Mouse (Mus musculus) left cerebral cortex, adult 2 months (tissue): ENCODE data around the gene Dnajb13. TPM values are rescaled to one million over a fixed set of nuclear protein-coding genes. Genes with fewer than 3 reads are reported as not detected.

Experiments used
- DNase-seq, 2 experiments: peaks; one replicate each; pipeline ENCODE4 v3.0.0; 2021 to 2022; ENCODE audit warnings: low spot score in 2 of 2, mixed read lengths in 1 of 2; ENCODE audit errors: extremely low spot score in 1 of 2
- H3K27ac ChIP-seq: fragments of 200-600 bp; 2 replicates; pipeline ENCODE4 v1.8.1; 2022
- H3K4me3 ChIP-seq: fragments of 200-600 bp; 2 replicates; pipeline ENCODE4 v1.8.1; 2022
- CTCF ChIP-seq: fragments of 200-600 bp; IDR thresholded peaks from 2 replicates; pipeline ENCODE4 v1.8.1; 2022; ENCODE audit warnings: antibody characterized with exemption, mild to moderate bottlenecking, moderate library complexity
- intact Hi-C: fragments of 180-260 bp; cut with DNase I; formaldehyde crosslinking; loops from one replicate; pipeline ENCODE4 v1.15.1; 2025
- total RNA-seq, 2 experiments: library from RNA; stranded (reverse); gene quantifications; 2 replicates each; pipeline ENCODE4 v1.2.3; 2021

The Dnajb13 gene
- total RNA-seq, 2 experiments from 2014 or later: 0.28 to 0.50 TPM

- intact Hi-C loops: no loop called here
These were observed 35.0 kb downstream of the Dnajb13 start for GRCm38 (mm10) chr7:100479823-100480164.

DNA sequence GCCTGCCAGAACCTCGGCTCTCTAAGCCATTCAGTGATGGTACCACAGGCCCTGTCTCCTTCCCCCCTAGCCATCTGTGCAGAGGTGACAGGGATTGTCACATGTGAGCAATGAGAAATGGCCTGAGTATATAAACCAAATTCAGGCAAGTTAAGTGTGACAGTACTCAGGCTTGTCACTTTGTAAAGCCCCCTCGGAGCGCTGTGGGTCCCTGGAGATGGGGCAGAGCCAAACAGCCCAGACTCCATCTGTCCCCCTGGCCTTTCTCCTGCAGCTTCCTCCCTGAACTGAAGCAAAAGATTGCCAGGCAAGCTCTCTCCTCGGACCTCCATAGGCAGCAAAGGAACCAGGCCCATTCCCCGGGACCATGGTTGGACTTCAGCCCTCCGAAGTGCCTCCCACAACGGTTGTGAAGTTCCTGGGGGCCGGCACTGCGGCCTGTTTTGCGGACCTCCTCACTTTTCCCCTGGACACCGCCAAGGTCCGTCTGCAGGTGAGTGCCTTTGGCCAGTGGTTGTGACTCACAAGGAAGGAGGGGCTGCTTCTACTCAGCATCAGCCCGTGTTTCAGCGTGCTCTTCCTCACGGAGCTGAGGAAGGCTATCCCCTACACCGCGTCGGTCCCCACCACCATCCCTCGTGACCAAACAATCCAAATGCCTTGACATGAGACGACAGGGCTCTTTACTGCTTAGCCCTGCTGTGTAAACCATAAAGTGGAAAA is 35.5 kb downstream of the Dnajb13 start:
- H3K4me3 ChIP-seq: no peak overlapping the region
- no peak for DNase-seq
- intact Hi-C loops: no loop called here
- TF ChIP-seq CTCF: no peak
- no peak overlapping the region for H3K27ac ChIP-seq

More at GRCm38 (mm10) chr7:100479823-100480164, 35.0 kb downstream of the Dnajb13 start:
- no peak overlapping the region for H3K4me3 ChIP-seq
- TF ChIP-seq CTCF: no peak
- no peak for DNase-seq
- H3K27ac ChIP-seq: no peak overlapping the region

GRCm38 (mm10) chr7:100474680-100475079 is 40.1 kb downstream of the Dnajb13 start:
- intact Hi-C loops: no loop called here
- no peak for TF ChIP-seq CTCF
- no peak overlapping the region for H3K4me3 ChIP-seq
- no peak overlapping the region for H3K27ac ChIP-seq
- DNase-seq: no peak

GRCm38 (mm10) chr7:100473846-100474454 is 40.8 kb downstream of the Dnajb13 start:
- TF ChIP-seq CTCF: no peak
- Histone ChIP-seq H3K4me3 (no peak overlapping the region), H3K27ac (no peak overlapping the region)
- no peak for DNase-seq
- intact Hi-C loops: no loop called here

GRCm38 (mm10) chr7:100472777-100473176 is 42.0 kb downstream of the Dnajb13 start, which contains the start of gene Ucp3:
Gene Ucp3, plus strand, starts transcription at chr7:100472990.
- TF ChIP-seq CTCF: no peak
- DNase-seq: peak in 1 of 2 experiments; percentile 20
- no peak within 1 kb of the TSS for H3K27ac ChIP-seq
- peak within 1 kb of the TSS; percentile 11; the same call in 1 of the 2 replicates for H3K4me3 ChIP-seq
- intact Hi-C loops: no loop called here

DNA sequence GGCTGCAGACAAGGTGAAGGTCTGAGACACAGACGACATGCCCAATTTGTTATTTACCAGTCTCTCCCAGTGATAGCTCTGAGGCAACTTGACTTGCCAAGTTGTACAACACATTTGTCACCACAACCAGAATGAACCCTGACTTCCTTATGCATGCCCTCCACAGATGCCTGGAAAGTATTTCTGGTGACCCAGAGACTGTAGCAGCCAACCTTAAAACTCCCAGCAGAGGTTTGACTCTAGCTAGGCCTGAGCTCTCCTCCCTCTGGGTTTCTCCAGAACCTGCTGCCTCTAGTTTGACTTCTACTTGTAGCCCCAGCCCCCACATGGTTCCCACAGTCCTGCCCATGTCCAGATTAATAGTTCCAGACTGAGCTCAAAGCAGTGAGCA is 43.4 kb downstream of the Dnajb13 start:
- Histone ChIP-seq H3K4me3 (no peak overlapping the region), H3K27ac (no peak overlapping the region)
- TF ChIP-seq CTCF: no peak
- intact Hi-C loops: no loop called here
- no peak for DNase-seq

- Histone ChIP-seq H3K27ac (no peak overlapping the region), H3K4me3 (no peak overlapping the region)
- TF ChIP-seq CTCF: no peak
- intact Hi-C loops: no loop called here
- no peak for DNase-seq
These were observed 43.9 kb downstream of the Dnajb13 start for GRCm38 (mm10) chr7:100470796-100471406.

- no peak overlapping the region for H3K4me3 ChIP-seq
- no peak overlapping the region for H3K27ac ChIP-seq
- DNase-seq: no peak
- intact Hi-C loops: no loop called here
- TF ChIP-seq CTCF: no peak
These were observed 45.3 kb downstream of the Dnajb13 start for GRCm38 (mm10) chr7:100469502-100469901.

DNA sequence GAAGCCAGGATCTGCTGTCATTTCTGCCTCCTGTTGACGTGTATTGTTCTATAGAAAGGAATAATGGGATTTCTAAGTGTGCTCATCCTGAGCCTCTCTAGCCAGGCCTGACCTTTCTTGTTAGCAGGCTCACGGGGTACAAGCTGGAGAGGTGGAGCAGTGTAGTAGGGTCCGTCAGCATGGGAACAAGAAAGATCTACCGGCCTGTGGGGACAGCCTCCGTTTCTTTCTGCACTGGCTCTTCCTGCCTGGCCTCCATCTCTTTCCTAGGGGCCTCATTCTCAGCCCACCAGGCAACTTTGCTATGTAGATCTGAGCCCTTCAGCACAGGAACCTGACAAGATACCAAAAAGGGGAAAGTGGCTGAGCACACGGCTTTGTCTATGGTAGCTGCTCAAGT is 46.0 kb downstream of the Dnajb13 start:
- DNase-seq: no peak
- H3K27ac ChIP-seq: no peak overlapping the region
- H3K4me3 ChIP-seq: no peak overlapping the region
- no peak for TF ChIP-seq CTCF
- intact Hi-C loops: no loop called here

GRCm38 (mm10) chr7:100466781-100467510 is 47.8 kb downstream of the Dnajb13 start:
- no peak for TF ChIP-seq CTCF

GRCm38 (mm10) chr7:100465656-100466309 is 49.0 kb downstream of the Dnajb13 start:
- TF ChIP-seq CTCF: no peak
- peak overlapping the region; percentile 72 for H3K27ac ChIP-seq
- intact Hi-C loops: no loop called here
- DNase-seq: no peak
- no peak overlapping the region for H3K4me3 ChIP-seq

More at GRCm38 (mm10) chr7:100466781-100467510, 47.8 kb downstream of the Dnajb13 start:
- no peak for DNase-seq
- intact Hi-C loops: no loop called here
- H3K4me3 ChIP-seq: no peak overlapping the region
- H3K27ac ChIP-seq: no peak overlapping the region
